ENCODE assay signal across 16 mouse cellular contexts in genomic region chr7:31069491-31069890, GRCm38 (mm10). TPM values are rescaled to one million over a fixed set of nuclear protein-coding genes. Genes with fewer than 3 reads are reported as not detected.
"Had no signal": no experiment of that assay in that cellular context is flagged by ENCODE, and none has a peak within 500 bp of the region (broad histone marks: within the 10 kb centered on the region; RNA-seq: fewer than 3 reads in every experiment).

No protein-coding gene starts in this region.

- H3K4me2 ChIP-seq: limb, embryonic 15.5 days; liver, embryonic 12.5 days; lung, embryonic 14.5 days; midbrain, embryonic 15.5 days; neural tube, embryonic 12.5 days; stomach, embryonic 15.5 days had no signal

- H3K36me3 ChIP-seq: limb, embryonic 15.5 days; liver, embryonic 12.5 days; midbrain, embryonic 15.5 days; neural tube, embryonic 12.5 days; stomach, embryonic 15.5 days had no signal

- DNase-seq: kidney, adult 2 months; lung, embryonic 14.5 days; lung, postnatal 36 days; retina, postnatal 1 day; right cerebral cortex, postnatal 14 days; thymus, adult 2 months; thymus, postnatal 25 days had no signal

- H3K9me3 ChIP-seq: limb, embryonic 15.5 days; liver, embryonic 12.5 days; midbrain, embryonic 15.5 days; neural tube, embryonic 12.5 days; stomach, embryonic 15.5 days had no signal

- H3K4me3 ChIP-seq: limb, embryonic 15.5 days; liver, embryonic 12.5 days; midbrain, embryonic 15.5 days; neural tube, embryonic 12.5 days; stomach, embryonic 15.5 days had no signal

- H3K27ac ChIP-seq: liver, embryonic 12.5 days; midbrain, embryonic 15.5 days; neural tube, embryonic 12.5 days; stomach, embryonic 15.5 days had no signal

- H3K4me1 ChIP-seq: liver, embryonic 12.5 days; midbrain, embryonic 15.5 days had no signal

- H3K9ac ChIP-seq: limb, embryonic 15.5 days; liver, embryonic 12.5 days; lung, embryonic 14.5 days; midbrain, embryonic 15.5 days; neural tube, embryonic 12.5 days; stomach, embryonic 15.5 days had no signal

- H3K27me3 ChIP-seq: limb, embryonic 15.5 days; midbrain, embryonic 15.5 days; neural tube, embryonic 12.5 days; stomach, embryonic 15.5 days had no signal

- ATAC-seq: liver, embryonic 12.5 days; midbrain, embryonic 15.5 days had no signal

RNA-seq across cellular contexts. Expression of gene Fxyd3, which starts 7.0 kb away (rescaled TPM):
- total RNA-seq: left cerebral cortex, postnatal 25 days; megakaryocyte progenitor cell, adult 5-6 weeks; monocyte, adult 5-6 weeks; neutrophil, adult 5-6 weeks had no signal
- polyA plus RNA-seq: midbrain, embryonic 15.5 days had no signal

RNA-seq across cellular contexts. Expression of gene Fxyd1, which starts 12.5 kb away (rescaled TPM):
- total RNA-seq: megakaryocyte progenitor cell, adult 5-6 weeks; monocyte, adult 5-6 weeks; neutrophil, adult 5-6 weeks had no signal

RNA-seq across cellular contexts. Expression of gene Fxyd7, which starts 18.2 kb away (rescaled TPM):
- total RNA-seq: megakaryocyte progenitor cell, adult 5-6 weeks; monocyte, adult 5-6 weeks had no signal
